Mouse (Mus musculus) E14TG2a.4 (cell line): ENCODE measurements around the gene Klhl36.
"Not testable (repeated sequence)": the region's sequence is repeated elsewhere in the genome, so short reads cannot be mapped to it uniquely, and the experiment has no call there.

Source experiments
- H3K27me3 ChIP-seq: 2 replicates; pipeline ENCODE4 v1.6.1; 2014; ENCODE audit warnings: low read length, control low read depth; ENCODE audit not compliant: insufficient read depth
- H3K36me3 ChIP-seq: 2 replicates; pipeline ENCODE4 v1.6.1; 2014; ENCODE audit warnings: low read length, control low read depth; ENCODE audit not compliant: insufficient read depth
- H3K4me1 ChIP-seq: replicated peaks from 2 replicates; pipeline ENCODE4 v1.6.1; 2014; ENCODE audit warnings: low read depth, low read length, control low read depth
- H3K4me3 ChIP-seq: replicated peaks from 2 replicates; pipeline ENCODE4 v1.5.1; 2014; ENCODE audit warnings: mild to moderate bottlenecking, low read length
- H3K9me3 ChIP-seq: 2 replicates; pipeline ENCODE4 v1.6.1; 2014; ENCODE audit warnings: low read length, control low read depth
- CTCF ChIP-seq: conservative IDR thresholded peaks from 2 replicates; pipeline ENCODE4 v1.5.1; 2014; ENCODE audit warnings: low read length
- NANOG ChIP-seq: IDR thresholded peaks from 2 replicates; pipeline ENCODE4 v1.6.1; 2014; ENCODE audit warnings: borderline replicate concordance, low read length, mixed read lengths
- POU5F1 ChIP-seq: IDR thresholded peaks from 2 replicates; pipeline ENCODE4 v1.6.1; 2014; ENCODE audit warnings: low read length, borderline replicate concordance

The Klhl36 gene

GRCm38 (mm10) chr8:119838983-119839340 lies 23.1 kb upstream of the Klhl36 start:
- Histone ChIP-seq H3K9me3 (no peaks in the 10 kb centered on the region), H3K4me3 (peak overlapping the region; percentile 89), H3K27me3 (peaks cover 46% of the 10 kb centered on the region), H3K36me3 (peaks cover 5% of the 10 kb centered on the region), H3K4me1 (peaks cover 58% of the 10 kb centered on the region)
- TF ChIP-seq CTCF = no peak
- TF ChIP-seq POU5F1 = no peak
- TF ChIP-seq NANOG = no peak

- Histone ChIP-seq H3K27me3 (peaks cover 48% of the 10 kb centered on the region), H3K36me3 (peaks cover 5% of the 10 kb centered on the region), H3K4me3 (peak overlapping the region; percentile 89), H3K9me3 (no peaks in the 10 kb centered on the region), H3K4me1 (peaks cover 53% of the 10 kb centered on the region)
- no peak for TF ChIP-seq CTCF
- no peak for TF ChIP-seq POU5F1
- no peak for TF ChIP-seq NANOG
Measured at GRCm38 (mm10) chr8:119839419-119840021, 22.5 kb upstream of the Klhl36 start.

- Histone ChIP-seq H3K27me3 (peaks cover 55% of the 10 kb centered on the region), H3K4me1 (peaks cover 48% of the 10 kb centered on the region), H3K9me3 (no peaks in the 10 kb centered on the region), H3K36me3 (peaks cover 5% of the 10 kb centered on the region), H3K4me3 (peak within 1 kb of the TSS; percentile 89)
- TF ChIP-seq NANOG (no peak), CTCF (no peak), POU5F1 (no peak)
Measured at GRCm38 (mm10) chr8:119840275-119840808, 21.7 kb upstream of the Klhl36 start, which contains the start of gene Cotl1. TSS of gene Cotl1 (minus strand) at chr8:119840544.

GRCm38 (mm10) chr8:119840905-119841411 lies 21.1 kb upstream of the Klhl36 start:
- TF ChIP-seq CTCF (no peak), NANOG (no peak), POU5F1 (no peak)
- peaks cover 58% of the 10 kb centered on the region for H3K27me3 ChIP-seq
- H3K4me1 ChIP-seq = peaks cover 48% of the 10 kb centered on the region
- H3K9me3 ChIP-seq = no peaks in the 10 kb centered on the region
- peaks cover 5% of the 10 kb centered on the region for H3K36me3 ChIP-seq
- H3K4me3 ChIP-seq = peak overlapping the region; percentile 89

- Histone ChIP-seq H3K36me3 (no peaks in the 10 kb centered on the region), H3K4me3 (no peak overlapping the region), H3K9me3 (no peaks in the 10 kb centered on the region), H3K4me1 (peaks cover 39% of the 10 kb centered on the region), H3K27me3 (peaks cover 53% of the 10 kb centered on the region)
- TF ChIP-seq CTCF = peak; percentile 62
- TF ChIP-seq NANOG = no peak
- no peak for TF ChIP-seq POU5F1
Measured at GRCm38 (mm10) chr8:119843444-119843843, 18.6 kb upstream of the Klhl36 start.

GRCm38 (mm10) chr8:119844577-119844976 lies 17.5 kb upstream of the Klhl36 start:
- no peaks in the 10 kb centered on the region for H3K36me3 ChIP-seq
- peaks cover 27% of the 10 kb centered on the region for H3K4me1 ChIP-seq
- H3K9me3 ChIP-seq = peaks cover 9% of the 10 kb centered on the region
- TF ChIP-seq CTCF (no peak), POU5F1 (no peak)
- peaks cover 43% of the 10 kb centered on the region for H3K27me3 ChIP-seq
- no peak overlapping the region for H3K4me3 ChIP-seq

GRCm38 (mm10) chr8:119845741-119846140 lies 16.3 kb upstream of the Klhl36 start:
- not testable (repeated sequence) for H3K4me3 ChIP-seq, H3K36me3 ChIP-seq
- H3K4me1 ChIP-seq = peaks cover 20% of the 10 kb centered on the region
- H3K27me3 ChIP-seq = peaks cover 35% of the 10 kb centered on the region
- peaks cover 11% of the 10 kb centered on the region for H3K9me3 ChIP-seq

GRCm38 (mm10) chr8:119847232-119847922 lies 14.7 kb upstream of the Klhl36 start:
- H3K4me3 ChIP-seq = no peak overlapping the region
- TF ChIP-seq NANOG (no peak), POU5F1 (no peak), CTCF (no peak)
- no peaks in the 10 kb centered on the region for H3K36me3 ChIP-seq
- peaks cover 11% of the 10 kb centered on the region for H3K9me3 ChIP-seq
- H3K27me3 ChIP-seq = peaks cover 33% of the 10 kb centered on the region
- peaks cover 13% of the 10 kb centered on the region for H3K4me1 ChIP-seq

- H3K4me3 ChIP-seq = peak overlapping the region; percentile 23; the same call in 1 of the 2 replicates
- peaks cover 12% of the 10 kb centered on the region for H3K9me3 ChIP-seq
- TF ChIP-seq CTCF (no peak), POU5F1 (no peak), NANOG (no peak)
- H3K27me3 ChIP-seq = peaks cover 24% of the 10 kb centered on the region
- no peaks in the 10 kb centered on the region for H3K36me3 ChIP-seq
- peaks cover 20% of the 10 kb centered on the region for H3K4me1 ChIP-seq
Measured at GRCm38 (mm10) chr8:119853521-119853920, 8.5 kb upstream of the Klhl36 start.
